8 mouse cellular contexts compared by ENCODE assay signal in genomic region chr13:95891926-95892610, GRCm38 (mm10). TPM values are rescaled to one million over a fixed set of nuclear protein-coding genes. Genes with fewer than 3 reads are reported as not detected.
DNase-seq lines count a peak whose midpoint lies in the region; ATAC-seq and TF ChIP-seq lines count a peak whose summit lies in the region.

No protein-coding gene starts in this region.

- peaks cover 2% of the 10 kb centered on the region; the same call in 1 of the 2 replicates for H3K4me1 ChIP-seq in bone marrow, adult 2 months (ENCODE audit: control insufficient read depth, insufficient read depth, low read length)
- H3K4me1 ChIP-seq in embryonic facial prominence, embryonic 14.5 days (ENCODE audit: control insufficient read depth, insufficient read depth, low read length) = peaks cover 4% of the 10 kb centered on the region; the same call in 1 of the 2 replicates
- peaks cover 50% of the 10 kb centered on the region for H3K4me1 ChIP-seq in liver, embryonic 12.5 days

- H3K4me3 ChIP-seq in C2C12 (ENCODE audit: insufficient read depth, poor library complexity, severe bottlenecking) = peak overlapping the region; percentile 11
- peak overlapping the region; percentile 63 for H3K4me3 ChIP-seq in bone marrow, adult 2 months (replicated peaks; ENCODE audit: control insufficient read depth, low read depth, low read length)
- H3K4me3 ChIP-seq in embryonic facial prominence, embryonic 14.5 days (ENCODE audit: low read depth, low read length) = peak overlapping the region; percentile 75
- peak overlapping the region; percentile 77 for H3K4me3 ChIP-seq in liver, embryonic 12.5 days
- peak overlapping the region; percentile 6 for H3K4me3 ChIP-seq in myocyte

- H3ac ChIP-seq in C2C12 (ENCODE audit: control insufficient read depth, insufficient read length, low read depth) (peak overlapping the region; percentile 52), myocyte (ENCODE audit: control insufficient read depth, insufficient read length) (no peak overlapping the region)

- no peaks in the 10 kb centered on the region for H3K79me3 ChIP-seq in C2C12 (ENCODE audit: low read depth)

- peak overlapping the region; percentile 81 for H3K9ac ChIP-seq in embryonic facial prominence, embryonic 14.5 days (ENCODE audit: low read depth, low read length)
- peak overlapping the region; percentile 87 for H3K9ac ChIP-seq in liver, embryonic 12.5 days

- peak; percentile 85 for DNase-seq in embryonic facial prominence, embryonic 14.5 days (ENCODE audit: low spot score)
- peak; percentile 65 to 66 for DNase-seq in heart, adult 9 months (ENCODE audit: low spot score in 2 of 2)
- DNase-seq in kidney, adult 8-10 months = peak; percentile 46 to 64
- DNase-seq in splenic B cell, adult 2 months (ENCODE audit: low read depth, low spot score) = peak; percentile 80

- H3K27ac ChIP-seq in bone marrow, adult 2 months (ENCODE audit: control insufficient read depth, insufficient read depth, low read depth, low read length, poor library complexity) = peak overlapping the region; percentile 89
- peak overlapping the region; percentile 86 for H3K27ac ChIP-seq in embryonic facial prominence, embryonic 14.5 days (replicated peaks; ENCODE audit: low read depth, low read length)
- H3K27ac ChIP-seq in liver, embryonic 12.5 days = peak overlapping the region; percentile 83

- peak overlapping the region; percentile 93 for H3K4me2 ChIP-seq in embryonic facial prominence, embryonic 14.5 days (ENCODE audit: low read depth, low read length)
- peak overlapping the region; percentile 99 for H3K4me2 ChIP-seq in liver, embryonic 12.5 days
- H3K4me2 ChIP-seq in myocyte (ENCODE audit: low read depth) = peak overlapping the region; percentile 55

- H3K36me3 ChIP-seq in C2C12 (ENCODE audit: control insufficient read depth, insufficient read depth) = no peaks in the 10 kb centered on the region
- no peaks in the 10 kb centered on the region for H3K36me3 ChIP-seq in embryonic facial prominence, embryonic 14.5 days (ENCODE audit: control insufficient read depth, insufficient read depth, low read length)
- H3K36me3 ChIP-seq in liver, embryonic 12.5 days = no peaks in the 10 kb centered on the region
- no peaks in the 10 kb centered on the region for H3K36me3 ChIP-seq in myocyte (ENCODE audit: control insufficient read depth, insufficient read depth)
- H3K36me3 ChIP-seq in splenic B cell, adult 2 months (ENCODE audit: control insufficient read depth, insufficient read depth, low read length, poor library complexity, severe bottlenecking) = no peaks in the 10 kb centered on the region

- WGBS in bone marrow, adult 2 months = under 1% methylated on average over 50 of the region's 52 CpGs
- WGBS in embryonic facial prominence, embryonic 14.5 days = 2% methylated on average over 24 of the region's 52 CpGs
- under 1% methylated on average over 36 of the region's 52 CpGs for WGBS in liver, embryonic 12.5 days (ENCODE audit: insufficient replicate concordance)

- peak; percentile 43; the same call in 1 of the 2 replicates for TF ChIP-seq POLR2A in bone marrow, adult 2 months (IDR thresholded peaks at IDR 0.05; ENCODE audit: borderline replicate concordance, control insufficient read depth, low read depth, low read length)
- no peak for TF ChIP-seq POLR2A in myocyte (IDR thresholded peaks at IDR 0.05; ENCODE audit: insufficient read length, low read depth)

- peak; percentile 97 for TF ChIP-seq CTCF in C2C12 (IDR thresholded peaks at IDR 0.05; ENCODE audit: control insufficient read depth, insufficient read depth, insufficient read length)
- TF ChIP-seq CTCF in bone marrow, adult 2 months (IDR thresholded peaks at IDR 0.05; ENCODE audit: control insufficient read depth, insufficient read depth, low read length) = peak; percentile 79

- ATAC-seq in embryonic facial prominence, embryonic 14.5 days (ENCODE audit: low read depth) = peak; percentile 89
- ATAC-seq in liver, embryonic 12.5 days = peak; percentile 84

- H3K27me3 ChIP-seq in C2C12 (ENCODE audit: control insufficient read depth, insufficient read depth, insufficient read length) (peaks cover 26% of the 10 kb centered on the region), myocyte (ENCODE audit: control insufficient read depth, insufficient read depth, insufficient read length) (peaks cover 47% of the 10 kb centered on the region)
- no peaks in the 10 kb centered on the region for H3K27me3 ChIP-seq in embryonic facial prominence, embryonic 14.5 days (replicated peaks; ENCODE audit: control insufficient read depth, insufficient read depth, low read length)
- H3K27me3 ChIP-seq in liver, embryonic 12.5 days (replicated peaks) = no peaks in the 10 kb centered on the region
- H3K27me3 ChIP-seq in splenic B cell, adult 2 months (ENCODE audit: control insufficient read depth, insufficient read depth, low read length, poor library complexity, severe bottlenecking) = no peaks in the 10 kb centered on the region

- H3K79me2 ChIP-seq in C2C12 (ENCODE audit: control insufficient read depth, insufficient read depth) (no peaks in the 10 kb centered on the region), myocyte (ENCODE audit: control insufficient read depth, insufficient read depth) (no peaks in the 10 kb centered on the region)

- H3K9me3 ChIP-seq in embryonic facial prominence, embryonic 14.5 days (ENCODE audit: control insufficient read depth, low read length) = no peaks in the 10 kb centered on the region
- H3K9me3 ChIP-seq in liver, embryonic 12.5 days (replicated peaks) = no peaks in the 10 kb centered on the region

TF ChIP-seq in C2C12, 6 proteins besides CTCF, POLR2A, EP300 and RAD21:
- TF ChIP-seq MYOD1 (IDR thresholded peaks at IDR 0.05; ENCODE audit: control insufficient read depth, insufficient read length, low read depth) (no peak), MYOG (IDR thresholded peaks at IDR 0.05; ENCODE audit: control insufficient read depth, extremely low read depth, insufficient read length) (no peak), MAX (IDR thresholded peaks at IDR 0.05) (no peak), USF1 (IDR thresholded peaks at IDR 0.05; ENCODE audit: low read depth) (no peak), FOSL1 (IDR thresholded peaks at IDR 0.05; ENCODE audit: insufficient read depth, low read length, poor library complexity, severe bottlenecking) (no peak), CEBPB (IDR thresholded peaks at IDR 0.05; ENCODE audit: low read depth) (no peak)

TF ChIP-seq in myocyte, 11 proteins besides CTCF, POLR2A, EP300 and RAD21:
- TF ChIP-seq MYOD1 (IDR thresholded peaks at IDR 0.05; ENCODE audit: control insufficient read depth in 1 of 3, insufficient read length in 2 of 3, low read depth in 2 of 3) (no peak), MYOG (IDR thresholded peaks at IDR 0.05; ENCODE audit: control insufficient read depth in 1 of 3, insufficient read depth in 1 of 3, insufficient read length in 2 of 3, low read depth in 2 of 3) (no peak), E2F4 (IDR thresholded peaks at IDR 0.05; ENCODE audit: insufficient read depth) (no peak), TCF12 (IDR thresholded peaks at IDR 0.05; ENCODE audit: insufficient read depth, poor library complexity, severe bottlenecking) (no peak), CEBPB (IDR thresholded peaks at IDR 0.05; ENCODE audit: insufficient read depth, poor library complexity, severe bottlenecking) (no peak), REST (IDR thresholded peaks at IDR 0.05; ENCODE audit: insufficient read depth, insufficient read length) (no peak), POLR2AphosphoS2 (IDR thresholded peaks at IDR 0.05; ENCODE audit: insufficient read length, low read depth) (no peak), TCF3 (IDR thresholded peaks at IDR 0.05; ENCODE audit: insufficient read length, low read depth) (no peak), SRF (IDR thresholded peaks at IDR 0.05; ENCODE audit: control insufficient read depth, insufficient read length, low read depth) (no peak), MAX (IDR thresholded peaks at IDR 0.05; ENCODE audit: low read depth) (no peak), USF1 (IDR thresholded peaks at IDR 0.05; ENCODE audit: low read depth) (no peak)

RNA-seq across cellular contexts. Expression of gene Iqgap2, which starts 0.3 kb away (rescaled TPM):
- polyA plus RNA-seq in C2C12 (2012; fragmentation: generic; extraction: Trizol) (0.06 TPM), myocyte (2012; fragmentation: generic; extraction: Trizol) (0.02 TPM)
- 15.5 TPM in 2 replicates for polyA plus RNA-seq in bone marrow, adult 2 months (2011; ENCODE audit: insufficient read depth, insufficient read length, low replicate concordance, missing spikeins)
- 13.7 and 14.9 TPM in 2 replicates for polyA plus RNA-seq in embryonic facial prominence, embryonic 14.5 days (2014; fragmentation: Nextera tagmentation; extraction: Ambion mirVana)
- polyA plus RNA-seq in liver, embryonic 12.5 days (2016; fragmentation: Nextera tagmentation; extraction: Ambion mirVana) = 14.5 and 14.7 TPM in 2 replicates

Comparison
In these comparisons a context has a peak if more than half of its experiments do, and no peak if none do; other contexts are left out.
1. Peak in every context shown above with its lines: DNase-seq, ATAC-seq, H3K4me3 ChIP-seq and H3K27ac ChIP-seq.
2. H3K4me3 ChIP-seq: peak in every context shown above with its lines; median percentile 77 in liver, embryonic 12.5 days; 75 in embryonic facial prominence, embryonic 14.5 days; 63 in bone marrow, adult 2 months; 11 in C2C12; 6 in myocyte.
3. RNA of gene Iqgap2, which starts 0.3 kb away (polyA plus RNA-seq): 15.5 TPM in bone marrow, adult 2 months, 14.5 to 14.7 TPM in liver, embryonic 12.5 days and 13.7 to 14.9 TPM in embryonic facial prominence, embryonic 14.5 days; 0.06 TPM in C2C12 (single experiment) and 0.02 TPM in myocyte (single experiment); every median in the first group is over 10 times any median in the second.